Mouse (Mus musculus) layer of hippocampus, postnatal 36 days (tissue): Measurements from ENCODE around the gene Gm10135. TPM values are rescaled to one million over a fixed set of nuclear protein-coding genes. Genes with fewer than 3 reads are reported as not detected.
"Not testable (repeated sequence)": the region's sequence is repeated elsewhere in the genome, so short reads cannot be mapped to it uniquely, and the experiment has no call there.

ENCODE experiments used
- DNase-seq, 2 experiments: peaks; one replicate each; pipeline ENCODE4 v3.0.0; 2022
- total RNA-seq, 2 experiments: library from RNA; stranded (reverse); gene quantifications; 2 replicates each; pipeline ENCODE4 v1.2.3; 2021

The Gm10135 gene
- total RNA-seq, 2 experiments from 2014 or later, result not detected

DNA sequence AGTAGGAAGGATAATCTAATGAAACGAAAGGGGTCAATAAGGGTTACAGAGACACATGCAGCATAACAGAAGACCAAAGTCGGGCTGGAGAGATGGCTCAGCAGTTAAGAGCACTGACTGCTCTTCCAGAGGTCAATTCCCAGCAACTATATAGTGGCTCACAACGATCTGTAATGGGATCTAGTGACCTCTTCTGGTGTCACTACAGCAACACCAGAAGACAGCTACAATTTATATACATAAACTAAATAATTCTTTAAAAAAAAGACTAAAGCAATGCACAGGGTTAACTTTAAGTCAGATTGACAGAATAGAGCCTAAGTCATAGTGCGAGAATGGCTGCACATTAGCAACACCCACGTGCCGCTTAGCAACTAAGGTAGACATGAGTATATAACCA, 14.4 kb downstream of the Gm10135 start:
- DNase-seq, result no peak

DNA sequence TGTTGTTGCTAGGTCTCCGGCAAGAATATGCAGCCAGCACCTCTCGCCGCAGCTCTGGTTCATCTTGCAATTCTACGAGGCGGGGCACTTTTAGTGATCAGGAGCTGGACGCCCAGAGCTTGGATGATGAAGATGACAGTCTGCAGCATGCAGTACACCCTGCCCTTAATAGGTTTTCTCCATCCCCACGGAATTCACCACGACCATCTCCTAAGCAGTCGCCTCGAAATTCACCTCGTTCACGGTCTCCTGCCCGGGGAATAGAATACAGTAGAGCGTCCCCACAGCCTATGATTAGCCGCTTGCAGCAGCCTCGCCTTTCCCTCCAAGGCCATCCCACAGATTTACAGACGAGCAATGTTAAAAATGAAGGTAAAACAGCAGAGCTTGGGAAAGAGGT, 17.2 kb downstream of the Gm10135 start:
- no peak for DNase-seq

DNA sequence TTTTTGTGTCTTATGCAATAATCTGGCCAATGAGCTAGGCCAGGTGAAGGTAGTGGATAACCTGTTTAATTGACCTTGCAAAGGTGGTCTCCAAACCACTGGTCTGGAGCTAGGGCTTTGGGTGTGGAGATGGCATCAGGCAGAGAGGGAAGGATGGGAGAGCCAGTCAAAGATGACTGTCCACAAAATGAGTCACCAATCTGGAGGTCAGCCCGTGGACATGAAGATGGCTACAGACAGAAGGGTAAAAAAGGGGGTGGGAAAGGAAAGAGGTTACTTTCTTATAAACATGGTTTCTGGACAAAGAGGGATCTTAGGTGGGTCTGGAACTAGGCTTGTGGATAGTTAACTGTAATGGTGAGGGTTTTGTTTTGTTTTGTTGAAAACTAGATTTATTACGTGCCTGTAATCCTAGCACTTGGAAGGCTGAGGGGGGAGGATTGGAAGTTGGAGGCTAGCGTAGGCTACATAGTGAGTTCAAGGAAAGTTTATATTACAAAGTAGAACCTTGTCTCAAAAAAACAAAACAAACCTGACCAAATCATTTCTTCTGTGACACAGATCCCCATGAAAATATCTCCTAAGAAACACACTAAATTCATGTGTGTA, 20.4 kb downstream of the Gm10135 start:
- DNase-seq, result no peak

DNA sequence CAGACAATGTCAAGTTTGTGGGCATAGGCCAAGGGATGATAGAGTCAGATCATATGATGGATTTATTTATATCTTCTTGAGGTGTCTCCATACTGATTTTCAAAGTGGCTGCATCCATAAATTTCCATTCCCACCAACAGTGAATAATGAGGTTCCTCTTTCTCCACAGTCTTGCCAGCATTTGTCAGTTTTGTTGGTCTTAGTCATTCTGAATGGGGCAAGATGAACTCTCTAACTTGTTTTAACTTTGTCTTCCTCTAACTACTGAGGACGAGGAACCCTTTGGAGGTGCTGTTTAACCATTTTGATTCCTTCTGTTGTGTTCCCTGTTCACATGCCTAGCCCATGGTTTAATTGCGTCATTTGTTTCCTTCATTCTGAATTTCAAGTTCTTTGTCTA, 24.2 kb downstream of the Gm10135 start:
- no peak for DNase-seq

DNA sequence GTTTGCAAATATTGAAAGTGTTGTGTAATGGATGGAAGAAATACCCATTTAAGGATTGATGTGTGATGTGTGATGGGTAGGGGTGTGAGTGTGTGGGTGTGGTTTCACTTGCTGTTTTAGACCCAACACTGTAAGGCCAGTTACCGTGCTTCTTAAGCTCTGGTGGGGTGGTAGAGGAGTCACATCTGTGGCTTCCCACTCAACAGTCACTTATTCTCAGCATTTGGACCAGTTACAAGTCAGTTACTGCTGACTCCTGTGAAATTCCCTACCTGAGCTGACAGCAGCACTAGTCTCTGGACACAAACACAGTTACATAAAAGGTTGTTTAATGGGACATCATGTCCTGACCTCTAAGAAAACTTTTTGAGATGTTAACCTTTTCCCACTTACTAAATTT, 26.4 kb downstream of the Gm10135 start:
- DNase-seq, result no peak

DNA sequence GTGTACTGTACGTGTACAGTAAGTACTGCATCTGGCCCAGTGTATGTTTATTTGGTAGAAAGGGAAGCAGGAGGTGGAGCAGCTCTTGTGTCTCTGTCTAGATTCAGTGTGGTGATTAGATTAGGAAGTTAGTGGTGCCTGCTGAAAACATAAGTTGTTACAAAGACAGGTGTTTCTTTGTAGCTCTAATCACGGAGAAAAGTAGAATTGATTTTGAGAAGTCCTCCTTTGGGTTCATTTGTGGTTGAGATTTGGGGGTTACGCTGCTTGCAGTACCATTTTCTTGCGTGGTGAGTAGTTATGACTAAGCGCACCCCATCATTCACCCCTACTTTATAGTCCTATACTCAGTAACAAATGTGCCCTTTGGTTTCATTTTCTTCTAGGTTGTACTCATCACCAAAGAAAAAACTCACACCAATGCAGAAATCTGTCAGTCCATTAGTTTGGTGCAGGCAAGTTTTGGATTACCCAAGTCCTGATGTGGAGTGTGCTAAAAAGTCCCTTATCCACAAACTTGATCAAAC, 33.5 kb downstream of the Gm10135 start:
- no peak for DNase-seq

DNA sequence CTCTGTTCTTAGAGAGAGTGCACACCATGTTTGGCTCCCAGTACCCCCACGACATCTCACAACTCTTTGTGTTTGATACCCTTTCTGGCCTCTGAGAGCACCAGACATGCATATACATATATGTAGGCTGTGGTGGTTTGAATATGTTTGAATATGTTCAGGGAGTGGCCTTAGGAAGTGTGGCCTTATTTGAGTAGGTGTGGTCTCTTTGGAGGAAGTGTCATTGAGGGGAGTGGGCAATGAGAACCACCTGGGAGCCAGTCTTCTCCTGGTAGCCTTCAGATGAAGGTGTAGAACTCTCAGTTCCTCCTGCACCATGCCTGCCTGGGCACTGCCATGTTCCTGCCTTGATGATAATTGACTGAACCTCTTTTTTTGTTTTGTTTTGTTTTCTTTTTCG, 35.2 kb downstream of the Gm10135 start:
- no peak for DNase-seq

DNA sequence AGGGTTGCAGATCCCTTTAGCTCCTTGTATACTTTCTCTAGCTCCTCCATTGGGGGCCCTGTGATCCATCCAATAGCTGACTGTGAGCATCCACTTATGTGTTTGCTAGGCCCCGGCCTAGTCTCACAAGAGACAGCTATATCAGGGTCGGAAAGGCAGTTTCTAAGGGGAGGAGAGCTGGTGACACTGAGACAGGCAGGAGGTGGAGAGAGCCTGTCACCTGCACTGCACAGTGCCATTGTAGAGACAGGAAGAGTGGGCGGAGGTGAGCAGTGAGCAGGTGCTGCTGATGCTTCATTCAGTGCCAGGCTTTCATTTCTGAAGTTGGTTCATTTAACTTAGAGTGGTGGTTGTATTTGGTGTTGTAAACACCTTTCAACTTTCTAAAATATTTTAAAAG, 36.1 kb downstream of the Gm10135 start:
- not testable (repeated sequence) for DNase-seq

DNA sequence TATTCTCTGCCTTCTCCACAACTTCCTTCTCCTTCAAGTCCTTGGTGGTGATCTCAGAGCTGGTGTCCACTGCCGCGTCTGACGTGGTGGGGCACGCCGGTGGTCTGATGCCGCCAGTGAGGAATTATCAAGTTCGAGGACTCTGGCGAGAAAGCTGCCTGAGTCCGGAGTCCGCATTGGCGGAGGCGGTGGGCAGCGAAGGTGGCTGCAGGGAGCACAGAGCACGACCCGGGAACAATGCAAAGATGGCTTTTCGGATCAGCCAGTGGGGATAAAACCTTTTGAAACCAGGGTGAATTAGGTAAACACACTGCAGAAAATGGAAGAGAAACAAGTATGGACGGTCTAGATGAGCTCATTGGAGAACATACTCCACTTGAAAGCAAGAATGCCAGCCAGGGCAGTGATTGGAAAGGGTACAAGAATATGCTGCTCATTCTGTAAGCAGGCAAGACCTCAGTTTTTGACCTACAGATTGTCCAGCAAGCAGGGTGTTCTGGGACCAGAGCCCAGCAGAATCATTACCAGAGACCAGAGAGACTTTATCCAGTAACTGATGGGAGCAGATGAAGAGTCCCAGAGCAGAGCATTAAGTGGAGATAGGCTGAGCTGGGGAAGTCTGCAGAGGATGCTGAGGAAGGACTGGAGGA, 41.4 kb downstream of the Gm10135 start:
- DNase-seq, result no peak

DNA sequence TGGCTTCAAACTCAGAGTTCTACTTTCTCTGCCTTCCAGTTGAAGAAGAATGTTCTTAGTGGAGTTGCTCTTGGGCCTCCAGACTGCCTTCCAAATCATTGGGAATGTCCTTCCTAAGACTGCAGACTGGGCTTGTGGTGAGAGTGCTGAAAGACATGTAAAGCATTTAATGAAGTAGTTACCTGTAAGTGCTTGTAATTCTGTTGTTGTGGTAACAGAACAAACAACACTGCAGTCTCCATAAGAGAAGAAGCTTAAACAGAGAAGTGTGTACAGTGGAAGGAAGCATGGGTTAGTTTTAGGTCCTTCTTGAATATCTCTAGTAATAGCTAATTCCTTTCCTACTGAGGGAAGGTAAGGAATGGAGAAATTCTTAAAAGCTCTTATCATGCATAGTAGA, 47.4 kb downstream of the Gm10135 start:
- DNase-seq, result no peak

DNA sequence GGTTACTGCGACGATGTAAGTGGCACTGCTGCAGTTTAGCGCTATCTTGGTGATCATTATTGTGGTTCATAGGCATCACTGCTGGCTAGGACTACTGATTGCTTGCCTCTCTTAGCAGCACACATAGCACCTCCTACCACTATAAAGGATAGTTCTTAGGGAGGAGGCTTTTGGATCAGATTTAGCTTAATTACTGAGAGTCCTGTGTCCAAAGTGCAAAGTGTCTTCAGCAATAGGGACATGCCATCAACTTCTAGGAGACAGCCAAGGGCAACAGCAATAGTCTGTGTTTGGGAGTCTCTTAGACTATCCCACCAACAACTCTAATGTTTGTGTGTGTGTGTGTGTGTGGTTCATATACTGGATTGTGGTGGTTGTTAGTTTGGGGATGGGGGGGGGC, 51.7 kb downstream of the Gm10135 start:
- no peak for DNase-seq

DNA sequence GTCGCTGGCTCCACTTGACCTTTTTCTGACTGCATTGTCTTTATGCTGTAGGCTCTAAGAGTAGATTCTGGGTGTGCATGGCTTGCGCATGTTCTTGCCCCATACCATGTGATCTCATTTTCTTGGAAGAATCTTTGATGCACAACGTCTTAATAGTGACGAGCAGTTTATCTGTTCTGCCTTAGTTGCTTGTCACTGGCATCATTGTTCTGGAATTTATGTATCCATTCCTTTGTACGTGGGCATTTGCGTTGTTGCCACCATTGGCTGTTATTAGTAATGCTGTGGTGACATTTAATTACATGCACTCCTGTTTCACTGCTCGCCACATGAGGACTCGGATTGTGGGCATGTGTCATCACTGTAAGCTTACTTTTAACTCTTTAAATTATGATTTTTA, 53.3 kb downstream of the Gm10135 start:
- DNase-seq, result no peak

DNA sequence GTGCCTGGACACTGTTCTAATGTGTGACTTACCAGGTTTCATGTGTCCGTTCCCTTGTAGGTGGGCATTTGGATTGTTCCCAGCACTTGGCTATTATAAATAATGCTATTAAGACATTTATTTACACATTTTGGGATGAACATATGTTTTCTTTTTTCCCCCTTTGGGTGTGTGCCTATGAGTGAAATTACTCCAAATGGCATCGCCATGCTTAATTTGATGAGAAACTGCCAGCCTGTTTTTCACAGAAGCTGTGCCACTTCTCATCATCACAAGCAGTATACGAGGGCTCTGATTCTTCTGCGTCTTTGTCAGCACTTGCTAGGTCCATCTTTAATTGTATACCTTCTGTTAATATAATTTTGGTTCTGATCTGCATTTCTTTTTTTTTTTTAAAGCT, 54.1 kb downstream of the Gm10135 start:
- DNase-seq, result no peak

DNA sequence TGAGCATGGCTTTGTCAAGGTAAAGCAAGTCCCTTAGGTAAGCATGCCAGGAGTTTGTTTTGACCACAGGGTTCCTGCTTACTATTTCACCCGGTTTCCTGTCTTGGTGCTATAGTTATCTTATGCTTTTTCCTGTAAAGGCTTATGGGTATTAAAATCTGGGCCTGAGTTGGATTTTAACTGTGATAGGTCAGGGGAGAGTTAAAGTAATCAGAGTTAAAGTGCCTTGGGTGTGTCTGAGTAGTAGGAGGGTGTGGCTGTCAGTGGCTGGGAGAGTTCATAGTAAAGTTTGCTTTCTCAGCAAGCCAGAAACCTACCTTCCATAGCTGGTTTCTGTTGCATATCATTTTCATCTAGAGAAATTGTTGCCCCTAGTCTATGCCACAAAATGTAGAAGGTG, 57.7 kb downstream of the Gm10135 start:
- no peak for DNase-seq

DNA sequence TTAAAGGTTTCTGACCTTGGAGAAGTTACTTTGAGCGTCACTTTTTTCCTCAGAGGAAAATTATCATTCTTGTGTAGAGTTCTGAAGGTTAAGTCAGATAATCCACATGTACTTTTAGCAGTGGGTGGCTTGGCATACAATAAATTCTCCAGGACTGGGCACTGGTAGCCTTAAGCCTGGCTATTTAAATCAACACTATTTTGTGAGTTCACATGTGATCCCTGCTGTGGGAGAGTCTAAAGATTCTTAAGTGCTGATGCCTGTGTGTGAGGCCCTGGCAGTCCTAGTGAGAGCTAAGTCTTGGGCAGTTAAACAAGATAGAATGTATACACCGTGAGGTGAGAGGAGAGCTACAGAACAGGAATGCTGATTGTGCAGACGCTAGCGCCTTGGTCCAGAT, 58.5 kb downstream of the Gm10135 start:
- no peak for DNase-seq

Other genes with a start within 250 kb of the Gm10135 start
- gene Txk, start 221.9 kb downstream of the Gm10135 start, total RNA-seq, result under 1 TPM in 1 of 2 experiments, not detected in 1; 0.10 TPM
- 1 to 10 TPM; 1.8 to 2.0 TPM for gene Tec, start 106.2 kb downstream of the Gm10135 start, total RNA-seq
- gene Slain2, start 60.4 kb downstream of the Gm10135 start, total RNA-seq, result 10 to 100 TPM; 21.0 to 24.6 TPM
- gene Slc10a4, start 32.2 kb upstream of the Gm10135 start, total RNA-seq, result under 1 TPM; 0.78 to 0.90 TPM